Mouse (Mus musculus): ENCODE results near the gene Kcnab2.

Gene Kcnab2

GRCm38 (mm10) chr4:152477466-152478223 is at the start of gene Kcnab2:
Kcnab2 (minus strand) TSS chr4:152477871.
- DNase-seq (ENCODE audit: low spot score in 2 of 2) = peak; percentile 98 to 99

GRCm38 (mm10) chr4:152520083-152520482 is 42.4 kb upstream of the Kcnab2 start:
- DNase-seq (ENCODE audit: low spot score in 2 of 2) = peak in 1 of 2 experiments; percentile 32

- DNase-seq (ENCODE audit: low spot score in 2 of 2) = no peak
Observed at GRCm38 (mm10) chr4:152519106-152519505, 41.4 kb upstream of the Kcnab2 start.

GRCm38 (mm10) chr4:152514884-152515283 is 37.2 kb upstream of the Kcnab2 start:
- no peak for DNase-seq (ENCODE audit: low spot score in 2 of 2)

GRCm38 (mm10) chr4:152512221-152512925 is 34.7 kb upstream of the Kcnab2 start:
- DNase-seq (ENCODE audit: low spot score in 2 of 2) = no peak

- DNase-seq (ENCODE audit: low spot score in 2 of 2) = no peak
Observed at GRCm38 (mm10) chr4:152494360-152494879, 16.7 kb upstream of the Kcnab2 start.

- peak; percentile 50 to 71 for DNase-seq (ENCODE audit: low spot score in 2 of 2)
Observed at GRCm38 (mm10) chr4:152491250-152491899, 13.7 kb upstream of the Kcnab2 start.

GRCm38 (mm10) chr4:152490311-152490710 is 12.6 kb upstream of the Kcnab2 start:
- DNase-seq (ENCODE audit: low spot score in 2 of 2) = no peak

GRCm38 (mm10) chr4:152488046-152488445 is 10.4 kb upstream of the Kcnab2 start:
- no peak for DNase-seq (ENCODE audit: low spot score in 2 of 2)

- no peak for DNase-seq (ENCODE audit: low spot score in 2 of 2)
Observed at GRCm38 (mm10) chr4:152480426-152480825, 2.8 kb upstream of the Kcnab2 start.

GRCm38 (mm10) chr4:152478224-152478567 is 525 bp upstream of the Kcnab2 start:
- DNase-seq (ENCODE audit: low spot score in 2 of 2) = no peak

- DNase-seq (ENCODE audit: low spot score in 2 of 2) = no peak
Observed at GRCm38 (mm10) chr4:152477106-152477465, 585 bp downstream of the Kcnab2 start.

GRCm38 (mm10) chr4:152476427-152477023 is 1.1 kb downstream of the Kcnab2 start, which contains the start of gene Nphp4:
Nphp4 (plus strand) TSS chr4:152476706.
- no peak for DNase-seq (ENCODE audit: low spot score in 2 of 2)

- DNase-seq (ENCODE audit: low spot score in 2 of 2) = no peak
Observed at GRCm38 (mm10) chr4:152475941-152476340, 1.7 kb downstream of the Kcnab2 start.

GRCm38 (mm10) chr4:152467951-152468350 is 9.7 kb downstream of the Kcnab2 start:
- DNase-seq (ENCODE audit: low spot score in 2 of 2) = no peak

- DNase-seq (ENCODE audit: low spot score in 2 of 2) = no peak
Observed at GRCm38 (mm10) chr4:152466601-152467000, 11.1 kb downstream of the Kcnab2 start.

GRCm38 (mm10) chr4:152465116-152465515 is 12.6 kb downstream of the Kcnab2 start:
- no peak for DNase-seq (ENCODE audit: low spot score in 2 of 2)

- no peak for DNase-seq (ENCODE audit: low spot score in 2 of 2)
Observed at GRCm38 (mm10) chr4:152463147-152463546, 14.5 kb downstream of the Kcnab2 start.

- DNase-seq (ENCODE audit: low spot score in 2 of 2) = no peak
Observed at GRCm38 (mm10) chr4:152462516-152462915, 15.2 kb downstream of the Kcnab2 start.

- DNase-seq (ENCODE audit: low spot score in 2 of 2) = no peak
Observed at GRCm38 (mm10) chr4:152457673-152458072, 20.0 kb downstream of the Kcnab2 start.

- no peak for DNase-seq (ENCODE audit: low spot score in 2 of 2)
Observed at GRCm38 (mm10) chr4:152456609-152457008, 21.1 kb downstream of the Kcnab2 start.

GRCm38 (mm10) chr4:152454153-152454552 is 23.5 kb downstream of the Kcnab2 start:
- no peak for DNase-seq (ENCODE audit: low spot score in 2 of 2)
